Mouse (Mus musculus): ENCODE results near the gene 4930579G24Rik.

GRCm38 (mm10) chr3:79673082-79673481 lies 44.2 kb downstream of the 4930579G24Rik start:
- TF ChIP-seq CTCF (IDR thresholded peaks at IDR 0.05; ENCODE audit: control insufficient read depth, insufficient read depth, low read length) (0 out of 2 replicates have a peak, but pooled peaks have one; percentile 19), POLR2A (IDR thresholded peaks at IDR 0.05; ENCODE audit: borderline replicate concordance, control insufficient read depth, low read depth, low read length) (no peak)
